Mouse (Mus musculus) Muller cell, postnatal 12 days (primary cell): ENCODE results near the gene Oasl1.
"Not testable (repeated sequence)": the region's sequence is repeated elsewhere in the genome, so short reads cannot be mapped to it uniquely, and the experiment has no call there.

Experiments
- DNase-seq: peaks from one replicate; pipeline ENCODE4 v3.0.0-alpha.2; 2015; ENCODE audit errors: inconsistent ontology term

Oasl1 gene

GRCm38 (mm10) chr5:114922998-114923473 lies at the start of gene Oasl1:
Gene Oasl1 (plus strand): TSS chr5:114923240.
- DNase-seq: peak; percentile 54

GRCm38 (mm10) chr5:114875858-114876257 lies 47.2 kb upstream of the Oasl1 start:
- no peak for DNase-seq

GRCm38 (mm10) chr5:114876331-114876730 lies 46.7 kb upstream of the Oasl1 start:
- peak; percentile 98 for DNase-seq

GRCm38 (mm10) chr5:114877487-114877886 lies 45.6 kb upstream of the Oasl1 start:
- peak; percentile 52 for DNase-seq

GRCm38 (mm10) chr5:114879399-114879798 lies 43.6 kb upstream of the Oasl1 start:
- no peak for DNase-seq

GRCm38 (mm10) chr5:114882319-114882718 lies 40.7 kb upstream of the Oasl1 start:
- DNase-seq: not testable (repeated sequence)

- DNase-seq: no peak
Measured at GRCm38 (mm10) chr5:114883022-114883421, 40.0 kb upstream of the Oasl1 start.

GRCm38 (mm10) chr5:114886801-114887200 lies 36.2 kb upstream of the Oasl1 start:
- DNase-seq: no peak

GRCm38 (mm10) chr5:114888995-114889394 lies 34.0 kb upstream of the Oasl1 start:
- DNase-seq: no peak

- no peak for DNase-seq
Measured at GRCm38 (mm10) chr5:114895542-114895941, 27.5 kb upstream of the Oasl1 start.

- no peak for DNase-seq
Measured at GRCm38 (mm10) chr5:114896688-114897373, 26.2 kb upstream of the Oasl1 start, which contains the start of gene Oasl2. Gene Oasl2 (plus strand): TSS chr5:114896936.

GRCm38 (mm10) chr5:114897374-114897793 lies 25.7 kb upstream of the Oasl1 start:
- peak; percentile 74 for DNase-seq

GRCm38 (mm10) chr5:114898857-114899256 lies 24.2 kb upstream of the Oasl1 start:
- DNase-seq: no peak

GRCm38 (mm10) chr5:114902413-114902812 lies 20.6 kb upstream of the Oasl1 start:
- peak; percentile 50 for DNase-seq

- no peak for DNase-seq
Measured at GRCm38 (mm10) chr5:114908598-114909305, 14.3 kb upstream of the Oasl1 start.

- no peak for DNase-seq
Measured at GRCm38 (mm10) chr5:114913686-114914085, 9.4 kb upstream of the Oasl1 start.

GRCm38 (mm10) chr5:114914855-114915254 lies 8.2 kb upstream of the Oasl1 start:
- no peak for DNase-seq

- no peak for DNase-seq
Measured at GRCm38 (mm10) chr5:114915854-114916253, 7.2 kb upstream of the Oasl1 start.

- no peak for DNase-seq
Measured at GRCm38 (mm10) chr5:114916777-114917176, 6.3 kb upstream of the Oasl1 start.

GRCm38 (mm10) chr5:114917357-114917756 lies 5.7 kb upstream of the Oasl1 start:
- DNase-seq: not testable (repeated sequence)

GRCm38 (mm10) chr5:114921551-114922365 lies 1.3 kb upstream of the Oasl1 start:
- DNase-seq: no peak

- DNase-seq: no peak
Measured at GRCm38 (mm10) chr5:114922366-114922731, 691 bp upstream of the Oasl1 start.
